ENCODE assay signal across 8 mouse cellular contexts in genomic region chr3:96696198-96696765, GRCm38 (mm10). TPM values are rescaled to one million over a fixed set of nuclear protein-coding genes. Genes with fewer than 3 reads are reported as not detected.
DNase-seq lines count a peak whose midpoint lies in the region; ATAC-seq and TF ChIP-seq lines count a peak whose summit lies in the region.

Gene Pias3, plus strand, starts transcription at chr3:96696384.

- H3K27me3 ChIP-seq in E14TG2a.4 (ENCODE audit: insufficient read depth, low read length) = no peaks in the 10 kb centered on the region
- no peaks in the 10 kb centered on the region for H3K27me3 ChIP-seq in forebrain, embryonic 10.5 days (ENCODE audit: poor library complexity, severe bottlenecking)
- H3K27me3 ChIP-seq in heart, postnatal 0 days (ENCODE audit: control insufficient read depth, insufficient read depth, low read length) = no peaks in the 10 kb centered on the region
- 0 out of 2 replicates have a peak, but pooled peaks cover 3% of the 10 kb centered on the region for H3K27me3 ChIP-seq in lung, embryonic 14.5 days (ENCODE audit: insufficient read depth, low read length)
- no peaks in the 10 kb centered on the region for H3K27me3 ChIP-seq in thymus, adult 2 months (ENCODE audit: control insufficient read depth, insufficient read depth, low read length)

- peak; percentile 87 for ATAC-seq in heart, postnatal 0 days (ENCODE audit: insufficient read depth, low read depth)
- peak; percentile 91 for ATAC-seq in lung, embryonic 14.5 days (ENCODE audit: insufficient read depth)
- peak; percentile 4; the same call in 1 of the 2 replicates for ATAC-seq in neutrophil, adult 5-6 weeks (ENCODE audit: extremely low read depth, insufficient number of reproducible peaks, low FRiP score, poor library complexity, severe bottlenecking)

- TF ChIP-seq EP300 in heart, postnatal 0 days (IDR thresholded peaks at IDR 0.05; ENCODE audit: low read depth) = no peak

- 0 out of 2 replicates have a peak, but pooled peaks have one; percentile 25 for TF ChIP-seq POLR2A in thymus, adult 2 months (IDR thresholded peaks at IDR 0.05; ENCODE audit: control insufficient read depth, extremely low read depth, insufficient read depth, low read length, poor library complexity)

- peak within 1 kb of the TSS; percentile 98 for H3K4me3 ChIP-seq in E14TG2a.4 (replicated peaks; ENCODE audit: low read length)
- peak within 1 kb of the TSS; percentile 86 for H3K4me3 ChIP-seq in forebrain, embryonic 10.5 days
- peak within 1 kb of the TSS; percentile 84 for H3K4me3 ChIP-seq in heart, postnatal 0 days (ENCODE audit: low read depth, low read length)
- peak within 1 kb of the TSS; percentile 81 for H3K4me3 ChIP-seq in lung, embryonic 14.5 days (ENCODE audit: low read depth, low read length)
- peak within 1 kb of the TSS; percentile 89 for H3K4me3 ChIP-seq in thymus, adult 2 months (ENCODE audit: control insufficient read depth, insufficient read depth, low read length)

- H3K36me3 ChIP-seq in E14TG2a.4 (ENCODE audit: insufficient read depth, low read length) = peaks cover 13% of the 10 kb centered on the region
- peaks cover 20% of the 10 kb centered on the region for H3K36me3 ChIP-seq in forebrain, embryonic 10.5 days (replicated peaks)
- H3K36me3 ChIP-seq in heart, postnatal 0 days (replicated peaks; ENCODE audit: control insufficient read depth, insufficient read depth, low read length) = peaks cover 9% of the 10 kb centered on the region
- peaks cover 18% of the 10 kb centered on the region for H3K36me3 ChIP-seq in lung, embryonic 14.5 days (ENCODE audit: insufficient read depth)
- H3K36me3 ChIP-seq in thymus, adult 2 months (ENCODE audit: control insufficient read depth, insufficient read depth, low read length) = no peaks in the 10 kb centered on the region

- peak within 1 kb of the TSS; percentile 79 for H3K4me2 ChIP-seq in heart, postnatal 0 days (ENCODE audit: low read depth, low read length)
- peak within 1 kb of the TSS; percentile 81 for H3K4me2 ChIP-seq in lung, embryonic 14.5 days

- no peak for TF ChIP-seq CTCF in E14TG2a.4 (conservative IDR thresholded peaks at IDR 0.05; ENCODE audit: low read length)
- TF ChIP-seq CTCF in heart, postnatal 0 days (IDR thresholded peaks at IDR 0.05; ENCODE audit: low read depth) = no peak
- TF ChIP-seq CTCF in lung, embryonic 14.5 days (IDR thresholded peaks at IDR 0.05; ENCODE audit: low read depth) = no peak
- TF ChIP-seq CTCF in thymus, adult 2 months (IDR thresholded peaks at IDR 0.05; ENCODE audit: borderline replicate concordance, control insufficient read depth, extremely low read depth, insufficient read depth, low read length, poor library complexity) = 0 out of 2 replicates have a peak, but pooled peaks have one; percentile 14

- peaks cover 76% of the 10 kb centered on the region for H3K4me1 ChIP-seq in E14TG2a.4 (replicated peaks; ENCODE audit: low read depth, low read length)
- H3K4me1 ChIP-seq in forebrain, embryonic 10.5 days = peaks cover 54% of the 10 kb centered on the region
- H3K4me1 ChIP-seq in heart, postnatal 0 days (ENCODE audit: control insufficient read depth, insufficient read depth) = no peaks in the 10 kb centered on the region; the same call in 1 of the 2 replicates
- peaks cover 10% of the 10 kb centered on the region; the same call in 1 of the 2 replicates for H3K4me1 ChIP-seq in lung, embryonic 14.5 days (ENCODE audit: insufficient read depth)
- peaks cover 7% of the 10 kb centered on the region for H3K4me1 ChIP-seq in thymus, adult 2 months (replicated peaks; ENCODE audit: control insufficient read depth, insufficient read depth, low read length)

- H3K9ac ChIP-seq in heart, postnatal 0 days (replicated peaks; ENCODE audit: low read depth, low read length) = peak within 1 kb of the TSS; percentile 72
- H3K9ac ChIP-seq in lung, embryonic 14.5 days = peak within 1 kb of the TSS; percentile 77

- peak within 1 kb of the TSS; percentile 98 for H3K27ac ChIP-seq in forebrain, embryonic 10.5 days
- peak within 1 kb of the TSS; percentile 91 for H3K27ac ChIP-seq in heart, postnatal 0 days (ENCODE audit: low read depth)
- H3K27ac ChIP-seq in lung, embryonic 14.5 days (ENCODE audit: low read depth) = peak within 1 kb of the TSS; percentile 90
- no peak within 1 kb of the TSS for H3K27ac ChIP-seq in thymus, adult 2 months (ENCODE audit: control insufficient read depth, insufficient read depth, low read length)

- peak; percentile 56 for DNase-seq in c-Kit-positive CD71-negative TER-119-negative erythroid progenitor cells, embryonic 14.5 days (ENCODE audit: low read depth)
- DNase-seq in forebrain, embryonic 10.5 days (ENCODE audit: extremely low spot score, low spot score) = peak; percentile 84
- DNase-seq in heart, postnatal 0 days (ENCODE audit: low spot score) = peak; percentile 88
- DNase-seq in kidney, postnatal 4 days = peak; percentile 90 to 94
- peak; percentile 96 for DNase-seq in lung, embryonic 14.5 days
- DNase-seq in thymus, adult 2 months = peak; percentile 54

- under 1% methylated on average over 35 of the region's 35 CpGs for WGBS in forebrain, embryonic 10.5 days
- WGBS in heart, postnatal 0 days = under 1% methylated on average over 35 of the region's 35 CpGs
- under 1% methylated on average over 35 of the region's 35 CpGs for WGBS in lung, embryonic 14.5 days
- under 1% methylated on average over 35 of the region's 35 CpGs for WGBS in thymus, adult 2 months

- H3K9me3 ChIP-seq in E14TG2a.4 (ENCODE audit: low read length) = no peaks in the 10 kb centered on the region
- H3K9me3 ChIP-seq in forebrain, embryonic 10.5 days = no peaks in the 10 kb centered on the region
- H3K9me3 ChIP-seq in heart, postnatal 0 days (replicated peaks; ENCODE audit: control insufficient read depth, low read length) = no peaks in the 10 kb centered on the region
- no peaks in the 10 kb centered on the region for H3K9me3 ChIP-seq in lung, embryonic 14.5 days (ENCODE audit: low read depth, low read length)

RNA-seq across cellular contexts. Expression of gene Pias3, which starts in this region (rescaled TPM):
- polyA plus RNA-seq in forebrain, embryonic 10.5 days (2016; fragmentation: Nextera tagmentation; extraction: Ambion mirVana) = 45.2 and 49.6 TPM in 2 replicates
- total RNA-seq in heart, postnatal 0 days (2014; rRNA removed; ENCODE audit: low replicate concordance) = 13.8 and 17.4 TPM in 2 replicates
- 19.3 and 22.5 TPM in 2 replicates for polyA plus RNA-seq in heart, postnatal 0 days (2015; fragmentation: Nextera tagmentation; extraction: Ambion mirVana)
- 44.0 and 49.1 TPM in 2 replicates for polyA plus RNA-seq in lung, embryonic 14.5 days (2014; fragmentation: Nextera tagmentation; extraction: Ambion mirVana)
- 29.4 and 36.8 TPM in 2 replicates for total RNA-seq in neutrophil, adult 5-6 weeks (2017)
- polyA plus RNA-seq in thymus, adult 2 months (2012; rRNA removed) = 32.7 and 33.1 TPM in 2 replicates

Comparison
In these comparisons a context has a peak if more than half of its experiments do, and no peak if none do; other contexts are left out.
1. ATAC-seq: peak in every context shown above with its lines; median percentile 91 in lung, embryonic 14.5 days; 87 in heart, postnatal 0 days; 4 in neutrophil, adult 5-6 weeks.